Mouse (Mus musculus): ENCODE data around the gene Vwa2. TPM values are rescaled to one million over a fixed set of nuclear protein-coding genes. Genes with fewer than 3 reads are reported as not detected.

Gene Vwa2
- total and polyA plus RNA-seq, 3 experiments: not detected

GRCm38 (mm10) chr19:56919628-56920027 is 45.6 kb downstream of the Vwa2 start:
- DNase-seq (ENCODE audit: low read depth, low spot score): peak; percentile 13
- Histone ChIP-seq H3K9me3 (replicated peaks; ENCODE audit: insufficient read depth, low read length) (no peaks in the 10 kb centered on the region), H3K27me3 (ENCODE audit: control insufficient read depth in 1 of 2, insufficient read depth in 2 of 2, low read length in 2 of 2) (no peaks in the 10 kb centered on the region), H3K36me3 (ENCODE audit: control insufficient read depth in 1 of 2, insufficient read depth in 2 of 2, low read length in 2 of 2) (no peaks in the 10 kb centered on the region), H3K4me3 (ENCODE audit: control insufficient read depth in 1 of 2, insufficient read depth in 1 of 2, low read depth in 2 of 2, low read length in 2 of 2) (no peak overlapping the region), H3K9ac (ENCODE audit: control insufficient read depth, low read depth, low read length, poor library complexity, severe bottlenecking) (no peak overlapping the region), H3K4me1 (ENCODE audit: control insufficient read depth in 1 of 2, insufficient read depth in 2 of 2, low read length in 2 of 2) (no peaks in the 10 kb centered on the region), H3K79me2 (ENCODE audit: control insufficient read depth, insufficient read depth, low read length, poor library complexity) (no peaks in the 10 kb centered on the region), H3K27ac (ENCODE audit: control insufficient read depth, low read depth, low read length) (no peak overlapping the region)
- TF ChIP-seq MAX (IDR thresholded peaks at IDR 0.05; ENCODE audit: low read length) (no peak), MAFK (IDR thresholded peaks at IDR 0.05; ENCODE audit: borderline replicate concordance, low read depth, low read length) (no peak), GABPA (IDR thresholded peaks at IDR 0.05; ENCODE audit: low read depth, low read length) (no peak), RCOR1 (IDR thresholded peaks at IDR 0.05; ENCODE audit: low read depth, low read length) (no peak), GATA1 (IDR thresholded peaks at IDR 0.05; ENCODE audit: low read depth, low read length) (no peak), POLR2AphosphoS2 (IDR thresholded peaks at IDR 0.05; ENCODE audit: low read length) (no peak), MXI1 (IDR thresholded peaks at IDR 0.05; ENCODE audit: low read depth, low read length) (no peak), CHD1 (IDR thresholded peaks at IDR 0.05; ENCODE audit: low read depth, low read length) (no peak), MAZ (IDR thresholded peaks at IDR 0.05; ENCODE audit: low read depth, low read length) (no peak), SMC3 (IDR thresholded peaks at IDR 0.05; ENCODE audit: low read depth, low read length) (peak; percentile 33), EP300 (IDR thresholded peaks at IDR 0.05; ENCODE audit: low read depth in 1 of 2, low read length in 2 of 2) (no peak), NRF1 (IDR thresholded peaks at IDR 0.05; ENCODE audit: insufficient read depth, low read depth, low read length, poor library complexity, severe bottlenecking) (no peak), CHD2 (IDR thresholded peaks at IDR 0.05; ENCODE audit: low read length) (no peak), RAD21 (IDR thresholded peaks at IDR 0.05; ENCODE audit: low read depth, low read length) (peak; percentile 44), BHLHE40 (IDR thresholded peaks at IDR 0.05; ENCODE audit: borderline replicate concordance, low read depth, low read length) (no peak), NELFE (IDR thresholded peaks at IDR 0.05; ENCODE audit: low read depth, low read length) (no peak), USF2 (IDR thresholded peaks at IDR 0.05; ENCODE audit: borderline replicate concordance in 1 of 2, insufficient read depth in 1 of 2, low read depth in 1 of 2, low read length in 2 of 2) (no peak), TCF12 (IDR thresholded peaks at IDR 0.05; ENCODE audit: low read depth, low read length) (no peak), TAL1 (IDR thresholded peaks at IDR 0.05; ENCODE audit: low read length) (no peak), CTCF (IDR thresholded peaks at IDR 0.05 in 2 of 3, conservative IDR thresholded peaks at IDR 0.05 in 1 of 3; ENCODE audit: control insufficient read depth in 1 of 3, insufficient read depth in 1 of 3, low read depth in 2 of 3, low read length in 3 of 3, poor library complexity in 1 of 3, severe bottlenecking in 1 of 3) (peak; percentile 52 to 76 (median 60))

- TF ChIP-seq HCFC1 (IDR thresholded peaks at IDR 0.05; ENCODE audit: low read depth, low read length) (no peak), ZNF384 (IDR thresholded peaks at IDR 0.05; ENCODE audit: low read depth, low read length) (no peak), MYC (IDR thresholded peaks at IDR 0.05; ENCODE audit: low read depth, low read length) (no peak), ELF1 (IDR thresholded peaks at IDR 0.05; ENCODE audit: low read depth, low read length) (no peak)
- no peak for DNase-seq (ENCODE audit: low read depth, low spot score)
- Histone ChIP-seq H3K9ac (ENCODE audit: control insufficient read depth, low read depth, low read length, poor library complexity, severe bottlenecking) (no peak overlapping the region), H3K9me3 (replicated peaks; ENCODE audit: insufficient read depth, low read length) (no peaks in the 10 kb centered on the region), H3K36me3 (ENCODE audit: control insufficient read depth in 1 of 2, insufficient read depth in 2 of 2, low read length in 2 of 2) (no peaks in the 10 kb centered on the region), H3K4me1 (ENCODE audit: control insufficient read depth in 1 of 2, insufficient read depth in 2 of 2, low read length in 2 of 2) (no peaks in the 10 kb centered on the region), H3K4me3 (ENCODE audit: control insufficient read depth in 1 of 2, insufficient read depth in 1 of 2, low read depth in 2 of 2, low read length in 2 of 2) (no peak overlapping the region), H3K79me2 (ENCODE audit: control insufficient read depth, insufficient read depth, low read length, poor library complexity) (no peaks in the 10 kb centered on the region), H3K27me3 (ENCODE audit: control insufficient read depth in 1 of 2, insufficient read depth in 2 of 2, low read length in 2 of 2) (no peaks in the 10 kb centered on the region), H3K27ac (ENCODE audit: control insufficient read depth, low read depth, low read length) (no peak overlapping the region)
These were observed 46.2 kb downstream of the Vwa2 start for GRCm38 (mm10) chr19:56920232-56920631.

All from MEL (cell line).